In the genomic region with DNA sequence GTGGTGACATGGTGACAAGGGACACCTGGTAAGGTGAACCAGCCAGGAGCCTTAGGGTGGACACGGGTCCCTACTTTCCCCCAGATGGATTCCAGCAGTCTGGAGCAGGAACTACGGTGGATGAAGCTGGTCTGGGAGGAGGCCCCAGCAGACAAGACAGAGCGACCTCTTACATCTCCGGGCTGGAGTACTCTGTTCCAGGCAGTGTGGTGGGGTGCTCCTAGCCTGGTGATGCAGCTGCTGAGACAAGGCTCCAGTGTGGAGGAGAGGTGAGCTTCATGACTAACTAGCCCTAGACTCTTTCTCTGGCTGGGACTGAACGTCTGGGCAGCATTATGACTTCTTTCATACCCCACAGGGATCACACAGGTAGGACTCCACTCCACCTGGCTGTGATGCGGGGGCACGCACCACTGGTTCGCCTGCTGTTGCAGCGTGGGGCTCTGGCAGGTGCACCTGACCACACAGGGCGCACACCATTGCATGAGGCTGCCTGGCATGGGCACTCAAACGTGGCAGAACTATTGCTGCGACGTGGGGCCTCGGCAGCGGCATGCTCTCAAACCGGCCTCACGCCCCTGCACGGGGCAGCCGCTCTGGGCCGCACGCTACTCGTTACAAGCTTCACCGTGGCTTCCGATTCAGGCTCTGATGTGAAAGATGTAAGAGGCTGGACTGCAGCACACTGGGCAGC, we compare ENCODE assay signal across 29 mouse cellular contexts. TPM values are rescaled to one million over a fixed set of nuclear protein-coding genes. Genes with fewer than 3 reads are reported as not detected.
DNase-seq lines count a peak whose midpoint lies in the region; ATAC-seq lines count a peak whose summit lies in the region.
"Had no signal": no experiment of that assay in that cellular context is flagged by ENCODE, and none has a peak within 500 bp of the region (broad histone marks: within the 10 kb centered on the region; RNA-seq: fewer than 3 reads in every experiment).

No protein-coding gene starts in this region.

- no peaks in the 10 kb centered on the region for H3K27me3 ChIP-seq in embryonic facial prominence, embryonic 12.5 days
- H3K27me3 ChIP-seq in embryonic facial prominence, embryonic 10.5 days (replicated peaks; ENCODE audit: low read depth, poor library complexity, severe bottlenecking), result peaks cover 11% of the 10 kb centered on the region; the same call in 1 of the 2 replicates
- peaks cover 17% of the 10 kb centered on the region for H3K27me3 ChIP-seq in megakaryocyte, embryonic 14.5 days (replicated peaks)
- H3K27me3 ChIP-seq: lung, embryonic 15.5 days; neural tube, embryonic 13.5 days had no signal

- no peak overlapping the region for H3K4me2 ChIP-seq in embryonic facial prominence, embryonic 12.5 days (replicated peaks)
- H3K4me2 ChIP-seq: forebrain, embryonic 13.5 days; limb, embryonic 12.5 days; liver, embryonic 12.5 days; lung, embryonic 15.5 days; midbrain, embryonic 13.5 days; neural tube, embryonic 13.5 days had no signal

- H3K9ac ChIP-seq in embryonic facial prominence, embryonic 12.5 days, result no peak overlapping the region
- H3K9ac ChIP-seq: forebrain, embryonic 13.5 days; limb, embryonic 12.5 days; liver, embryonic 12.5 days; lung, embryonic 15.5 days; midbrain, embryonic 13.5 days; neural tube, embryonic 13.5 days had no signal

- ATAC-seq in embryonic facial prominence, embryonic 12.5 days (ENCODE audit: insufficient number of reproducible peaks, insufficient read depth, low FRiP score, low TSS enrichment), result peak; percentile 47; the same call in 1 of the 2 replicates
- no peak for ATAC-seq in megakaryocyte, adult 5-6 weeks (ENCODE audit: poor library complexity, severe bottlenecking)
- ATAC-seq: CD4-positive, CD25-positive, alpha-beta regulatory T cell, adult 4 months; forebrain, embryonic 13.5 days; hindbrain, embryonic 16.5 days; liver, embryonic 12.5 days; midbrain, embryonic 13.5 days had no signal

- H3K4me1 ChIP-seq in embryonic facial prominence, embryonic 12.5 days, result no peaks in the 10 kb centered on the region
- H3K4me1 ChIP-seq in embryonic facial prominence, embryonic 10.5 days, result no peaks in the 10 kb centered on the region
- peaks cover 62% of the 10 kb centered on the region for H3K4me1 ChIP-seq in megakaryocyte, embryonic 14.5 days
- H3K4me1 ChIP-seq: forebrain, embryonic 13.5 days; limb, embryonic 12.5 days; lung, embryonic 15.5 days; midbrain, embryonic 13.5 days; neural tube, embryonic 13.5 days had no signal

- 73% methylated on average over 24 of the region's 24 CpGs for WGBS in embryonic facial prominence, embryonic 12.5 days
- 75% methylated on average over 24 of the region's 24 CpGs for WGBS in embryonic facial prominence, embryonic 10.5 days

- no peak overlapping the region for H3K4me3 ChIP-seq in embryonic facial prominence, embryonic 12.5 days
- H3K4me3 ChIP-seq in embryonic facial prominence, embryonic 10.5 days, result no peak overlapping the region
- H3K4me3 ChIP-seq in megakaryocyte, embryonic 14.5 days (replicated peaks), result peak overlapping the region; percentile 53
- H3K4me3 ChIP-seq: erythroblast, embryonic 14.5 days; forebrain, embryonic 13.5 days; heart, adult 2 months; limb, embryonic 12.5 days; liver, embryonic 12.5 days; lung, embryonic 15.5 days; midbrain, embryonic 13.5 days; neural tube, embryonic 13.5 days had no signal

- H3K27ac ChIP-seq in embryonic facial prominence, embryonic 12.5 days, result no peak overlapping the region
- no peak overlapping the region; the same call in 1 of the 2 replicates for H3K27ac ChIP-seq in embryonic facial prominence, embryonic 10.5 days (replicated peaks)
- H3K27ac ChIP-seq: forebrain, embryonic 13.5 days; heart, adult 2 months; limb, embryonic 12.5 days; liver, embryonic 12.5 days; lung, embryonic 15.5 days; macrophage; midbrain, embryonic 13.5 days; neural tube, embryonic 13.5 days had no signal

- no peak for DNase-seq in embryonic facial prominence, embryonic 10.5 days (ENCODE audit: low spot score)
- peak; percentile 39 for DNase-seq in kidney, postnatal 10 days
- DNase-seq in urinary bladder, postnatal 4 days (ENCODE audit: low spot score in 2 of 2), result no peak
- no peak for DNase-seq in gastrocnemius, adult 18-20 months (ENCODE audit: low spot score)
- no peak for DNase-seq in gastrocnemius, postnatal 4 days (ENCODE audit: low spot score in 2 of 2)
- DNase-seq: adrenal gland, postnatal 36 days; cerebellum, adult 11-12 months; cerebellum, postnatal 36 days; gastrocnemius, postnatal 14 days; heart, adult 2 months had no signal

- H3K9me3 ChIP-seq in embryonic facial prominence, embryonic 12.5 days, result no peaks in the 10 kb centered on the region
- no peaks in the 10 kb centered on the region for H3K9me3 ChIP-seq in embryonic facial prominence, embryonic 10.5 days
- H3K9me3 ChIP-seq in megakaryocyte, embryonic 14.5 days, result no peaks in the 10 kb centered on the region
- H3K9me3 ChIP-seq: forebrain, embryonic 13.5 days; limb, embryonic 12.5 days; liver, embryonic 12.5 days; lung, embryonic 15.5 days; midbrain, embryonic 13.5 days; neural tube, embryonic 13.5 days had no signal

- H3K36me3 ChIP-seq in embryonic facial prominence, embryonic 12.5 days, result no peaks in the 10 kb centered on the region
- no peaks in the 10 kb centered on the region for H3K36me3 ChIP-seq in embryonic facial prominence, embryonic 10.5 days (replicated peaks)
- no peaks in the 10 kb centered on the region for H3K36me3 ChIP-seq in megakaryocyte, embryonic 14.5 days (replicated peaks; ENCODE audit: low read length)
- H3K36me3 ChIP-seq: limb, embryonic 12.5 days; liver, embryonic 12.5 days; lung, embryonic 15.5 days; midbrain, embryonic 13.5 days; neural tube, embryonic 13.5 days had no signal

RNA-seq across cellular contexts. Expression of a gene that starts 1.1 kb away (rescaled TPM):
- polyA plus RNA-seq in embryonic facial prominence, embryonic 12.5 days (2016; fragmentation: Nextera tagmentation; extraction: Ambion mirVana), result 0.25 TPM in 1 of 2 replicates, not detected in the other
- 0.20 TPM in 1 of 2 replicates, not detected in the other for polyA plus RNA-seq in embryonic facial prominence, embryonic 10.5 days (2016; fragmentation: Nextera tagmentation; extraction: Ambion mirVana)
- not detected in 2 replicates for polyA plus RNA-seq in megakaryocyte, embryonic 14.5 days (2012; ENCODE audit: insufficient read depth, low replicate concordance)
- not detected in 2 replicates for total RNA-seq in megakaryocyte, adult 5-6 weeks (2015)
- total RNA-seq in megakaryocyte, adult 5-6 weeks (2017), result not detected in 2 replicates
- not detected for total RNA-seq in gastrocnemius, adult 18-20 months (2021)
- total RNA-seq in gastrocnemius, postnatal 4 days (2021), result under 1 TPM in 1 of 2 experiments, not detected in 1; 0.39 TPM
- total RNA-seq: adrenal gland, postnatal 36 days; gastrocnemius, postnatal 14 days; heart, adult 2 months; hematopoietic stem cell, adult 5-6 weeks; layer of hippocampus, postnatal 10 days; left cerebral cortex, postnatal 10 days had no signal
- polyA plus RNA-seq: CD4-positive, CD25-positive, alpha-beta regulatory T cell, adult 4 months; forebrain, embryonic 13.5 days; heart, embryonic 16.5 days; hindbrain, embryonic 16.5 days; large intestine, adult 2 months; liver, embryonic 12.5 days; macrophage; midbrain, embryonic 13.5 days; neural tube, embryonic 13.5 days; small intestine, adult 2 months had no signal

RNA-seq across cellular contexts. Expression of a gene that starts 5.7 kb away (rescaled TPM):
- 0.69 and 1.0 TPM in 2 replicates for polyA plus RNA-seq in embryonic facial prominence, embryonic 12.5 days (2016; fragmentation: Nextera tagmentation; extraction: Ambion mirVana)
- 0.59 and 0.61 TPM in 2 replicates for polyA plus RNA-seq in embryonic facial prominence, embryonic 10.5 days (2016; fragmentation: Nextera tagmentation; extraction: Ambion mirVana)
- 0.04 TPM in 1 of 2 replicates, not detected in the other for polyA plus RNA-seq in megakaryocyte, embryonic 14.5 days (2012; ENCODE audit: insufficient read depth, low replicate concordance)
- total RNA-seq in megakaryocyte, adult 5-6 weeks (2015), result 0.07 TPM in 1 of 2 replicates, not detected in the other
- total RNA-seq in megakaryocyte, adult 5-6 weeks (2017), result not detected in 2 replicates
- under 1 TPM; 0.39 to 0.47 TPM for total RNA-seq in gastrocnemius, adult 18-20 months (2021)
- total RNA-seq in gastrocnemius, postnatal 4 days (2021), result 1 to 10 TPM; 3.8 to 5.1 TPM
- polyA plus RNA-seq: CD4-positive, CD25-positive, alpha-beta regulatory T cell, adult 4 months; erythroblast, embryonic 14.5 days; macrophage had no signal

RNA-seq across cellular contexts. Expression of a gene that starts 11.3 kb away (rescaled TPM):
- polyA plus RNA-seq in embryonic facial prominence, embryonic 12.5 days (2016; fragmentation: Nextera tagmentation; extraction: Ambion mirVana), result 214 TPM in 2 replicates
- polyA plus RNA-seq in embryonic facial prominence, embryonic 10.5 days (2016; fragmentation: Nextera tagmentation; extraction: Ambion mirVana), result 254 and 259 TPM in 2 replicates
- polyA plus RNA-seq in megakaryocyte, embryonic 14.5 days (2012; ENCODE audit: insufficient read depth, low replicate concordance), result 10.2 and 29.9 TPM in 2 replicates
- total RNA-seq in megakaryocyte, adult 5-6 weeks (2015), result 131 and 139 TPM in 2 replicates
- 49.5 and 50.2 TPM in 2 replicates for total RNA-seq in megakaryocyte, adult 5-6 weeks (2017)
- total RNA-seq in gastrocnemius, adult 18-20 months (2021), result 10 to 100 TPM; 50.3 to 54.0 TPM
- total RNA-seq in gastrocnemius, postnatal 4 days (2021), result 10 to 100 TPM; 61.5 to 67.5 TPM

RNA-seq across cellular contexts. Expression of a gene that starts 16.9 kb away (rescaled TPM):
- 9.2 and 9.5 TPM in 2 replicates for polyA plus RNA-seq in embryonic facial prominence, embryonic 12.5 days (2016; fragmentation: Nextera tagmentation; extraction: Ambion mirVana)
- 8.6 and 9.3 TPM in 2 replicates for polyA plus RNA-seq in embryonic facial prominence, embryonic 10.5 days (2016; fragmentation: Nextera tagmentation; extraction: Ambion mirVana)
- polyA plus RNA-seq in megakaryocyte, embryonic 14.5 days (2012; ENCODE audit: insufficient read depth, low replicate concordance), result 0.41 and 1.4 TPM in 2 replicates
- total RNA-seq in megakaryocyte, adult 5-6 weeks (2015), result not detected in 2 replicates
- 0.20 TPM in 1 of 2 replicates, not detected in the other for total RNA-seq in megakaryocyte, adult 5-6 weeks (2017)
- total RNA-seq in gastrocnemius, adult 18-20 months (2021), result 1 to 10 TPM; 5.3 to 9.7 TPM
- 10 to 100 TPM; 23.4 to 26.4 TPM for total RNA-seq in gastrocnemius, postnatal 4 days (2021)
- polyA plus RNA-seq: erythroblast, embryonic 14.5 days had no signal

RNA-seq across cellular contexts. Expression of a gene that starts 20.9 kb away (rescaled TPM):
- 243 and 253 TPM in 2 replicates for polyA plus RNA-seq in embryonic facial prominence, embryonic 12.5 days (2016; fragmentation: Nextera tagmentation; extraction: Ambion mirVana)
- polyA plus RNA-seq in embryonic facial prominence, embryonic 10.5 days (2016; fragmentation: Nextera tagmentation; extraction: Ambion mirVana), result 179 and 187 TPM in 2 replicates
- 8.4 and 15.4 TPM in 2 replicates for polyA plus RNA-seq in megakaryocyte, embryonic 14.5 days (2012; ENCODE audit: insufficient read depth, low replicate concordance)
- total RNA-seq in megakaryocyte, adult 5-6 weeks (2015), result 65.8 and 69.8 TPM in 2 replicates
- 93.7 and 95.6 TPM in 2 replicates for total RNA-seq in megakaryocyte, adult 5-6 weeks (2017)
- total RNA-seq in gastrocnemius, adult 18-20 months (2021), result 10 to 100 TPM; 15.4 to 18.3 TPM
- 10 to 100 TPM; 58.0 to 71.0 TPM for total RNA-seq in gastrocnemius, postnatal 4 days (2021)
